Mouse (Mus musculus): ENCODE data around the gene Ado. TPM values are rescaled to one million over a fixed set of nuclear protein-coding genes. Genes with fewer than 3 reads are reported as not detected.

The Ado gene
- total RNA-seq (2015) (11.0 and 12.7 TPM in 2 replicates), total RNA-seq (2017) (13.2 and 16.3 TPM in 2 replicates)

GRCm38 (mm10) chr10:67548877-67549731 lies at the start of gene Ado:
Gene Ado, minus strand, starts transcription at chr10:67548955.
- ATAC-seq (ENCODE audit: poor library complexity, severe bottlenecking), result peak; percentile 89

- peak; percentile 66 for ATAC-seq (ENCODE audit: poor library complexity, severe bottlenecking)
Measured at GRCm38 (mm10) chr10:67595278-67595677, 46.5 kb upstream of the Ado start.

- ATAC-seq (ENCODE audit: poor library complexity, severe bottlenecking), result peak; percentile 20; the same call in 1 of the 2 replicates
Measured at GRCm38 (mm10) chr10:67585873-67586610, 37.3 kb upstream of the Ado start.

- ATAC-seq (ENCODE audit: poor library complexity, severe bottlenecking), result peak; percentile 64
Measured at GRCm38 (mm10) chr10:67581698-67582285, 33.0 kb upstream of the Ado start.

- ATAC-seq (ENCODE audit: poor library complexity, severe bottlenecking), result peak; percentile 61
Measured at GRCm38 (mm10) chr10:67579830-67580229, 31.1 kb upstream of the Ado start.

- no peak for ATAC-seq (ENCODE audit: poor library complexity, severe bottlenecking)
Measured at GRCm38 (mm10) chr10:67573310-67573709, 24.6 kb upstream of the Ado start.

- peak; percentile 52 for ATAC-seq (ENCODE audit: poor library complexity, severe bottlenecking)
Measured at GRCm38 (mm10) chr10:67571443-67571842, 22.7 kb upstream of the Ado start.

GRCm38 (mm10) chr10:67569539-67569938 lies 20.8 kb upstream of the Ado start:
- no peak for ATAC-seq (ENCODE audit: poor library complexity, severe bottlenecking)

GRCm38 (mm10) chr10:67566104-67566503 lies 17.3 kb upstream of the Ado start:
- peak; percentile 94 for ATAC-seq (ENCODE audit: poor library complexity, severe bottlenecking)

- ATAC-seq (ENCODE audit: poor library complexity, severe bottlenecking), result no peak
Measured at GRCm38 (mm10) chr10:67564509-67564908, 15.8 kb upstream of the Ado start.

GRCm38 (mm10) chr10:67561185-67561584 lies 12.4 kb upstream of the Ado start:
- ATAC-seq (ENCODE audit: poor library complexity, severe bottlenecking), result no peak

GRCm38 (mm10) chr10:67559765-67560394 lies 11.1 kb upstream of the Ado start:
- ATAC-seq (ENCODE audit: poor library complexity, severe bottlenecking), result no peak

GRCm38 (mm10) chr10:67558053-67558452 lies 9.3 kb upstream of the Ado start:
- no peak for ATAC-seq (ENCODE audit: poor library complexity, severe bottlenecking)

- ATAC-seq (ENCODE audit: poor library complexity, severe bottlenecking), result peak; percentile 33; the same call in 1 of the 2 replicates
Measured at GRCm38 (mm10) chr10:67548261-67548854, 397 bp downstream of the Ado start.

- no peak for ATAC-seq (ENCODE audit: poor library complexity, severe bottlenecking)
Measured at GRCm38 (mm10) chr10:67547850-67548260, 900 bp downstream of the Ado start.

GRCm38 (mm10) chr10:67540591-67540990 lies 8.2 kb downstream of the Ado start:
- no peak for ATAC-seq (ENCODE audit: poor library complexity, severe bottlenecking)

GRCm38 (mm10) chr10:67539401-67539730 lies 9.4 kb downstream of the Ado start:
- ATAC-seq (ENCODE audit: poor library complexity, severe bottlenecking), result no peak

- no peak for ATAC-seq (ENCODE audit: poor library complexity, severe bottlenecking)
Measured at GRCm38 (mm10) chr10:67538585-67539400, 10.0 kb downstream of the Ado start.

GRCm38 (mm10) chr10:67538106-67538505 lies 10.6 kb downstream of the Ado start:
- no peak for ATAC-seq (ENCODE audit: poor library complexity, severe bottlenecking)
